Mouse (Mus musculus) liver, adult 2 months (tissue): ENCODE measurements around the gene Nop10.

Source experiments
- CTCF ChIP-seq: fragments of 200-500 bp; IDR thresholded peaks from 2 replicates; pipeline ENCODE4 v1.5.1; 2011; ENCODE audit warnings: low read depth, low read length, control low read depth
- POLR2A ChIP-seq: fragments of 200-500 bp; IDR thresholded peaks from 2 replicates; pipeline ENCODE4 v1.6.1; 2011; ENCODE audit warnings: low read length, control low read depth; ENCODE audit not compliant: insufficient read depth; ENCODE audit errors: extremely low read depth

DNA sequence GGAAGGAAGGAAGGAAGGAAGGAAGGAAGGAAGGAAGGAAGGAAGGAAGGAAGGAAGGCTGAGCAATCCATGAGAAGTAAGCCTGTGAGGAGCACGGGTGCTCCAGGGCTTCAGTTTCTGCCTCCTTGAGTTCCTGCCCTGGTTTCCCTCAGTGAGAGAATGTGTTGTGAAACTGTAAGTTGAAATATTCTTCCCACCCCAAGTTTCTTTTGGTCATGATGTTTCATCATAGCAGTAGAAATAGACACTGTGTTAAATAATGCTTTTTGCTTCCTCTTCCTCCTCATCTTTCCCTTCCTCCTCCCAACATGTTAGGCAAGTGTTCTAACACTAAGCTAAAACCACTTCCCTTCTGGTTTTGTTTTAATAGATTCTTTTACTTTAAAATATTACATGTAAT lies 29.1 kb upstream of the Nop10 start:
- TF ChIP-seq CTCF: no peak
- TF ChIP-seq POLR2A: no peak
